Mouse (Mus musculus): ENCODE measurements around the gene Golga1. TPM values are rescaled to one million over a fixed set of nuclear protein-coding genes. Genes with fewer than 3 reads are reported as not detected.

Golga1 gene
- total RNA-seq, 2 experiments from 2014 or later = 33.2 to 39.0 TPM

- DNase-seq = no peak
Measured at GRCm38 (mm10) chr2:38974171-38974570, 91.2 kb downstream of the Golga1 start.

DNA sequence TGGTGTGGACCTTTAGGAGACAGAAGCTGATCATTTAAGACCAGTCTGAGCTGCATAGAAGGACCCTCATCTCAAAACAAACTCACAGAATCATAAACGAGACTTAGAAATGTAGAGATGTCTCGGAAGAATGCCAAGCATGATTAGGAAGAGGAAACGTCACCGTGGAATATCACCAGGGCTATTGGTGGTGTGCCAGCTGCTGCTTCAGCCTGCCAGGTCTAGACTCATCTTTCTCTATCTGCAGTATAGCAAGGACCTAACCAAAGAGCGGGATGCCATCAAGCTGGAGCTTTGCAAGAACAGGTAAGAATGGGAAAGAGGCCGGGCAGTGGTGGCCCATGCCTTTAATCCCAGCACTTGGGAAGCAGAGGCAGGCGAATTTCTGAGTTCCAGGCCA, 91.6 kb downstream of the Golga1 start:
- no peak for DNase-seq

GRCm38 (mm10) chr2:38973223-38973622, 92.1 kb downstream of the Golga1 start:
- no peak for DNase-seq

DNA sequence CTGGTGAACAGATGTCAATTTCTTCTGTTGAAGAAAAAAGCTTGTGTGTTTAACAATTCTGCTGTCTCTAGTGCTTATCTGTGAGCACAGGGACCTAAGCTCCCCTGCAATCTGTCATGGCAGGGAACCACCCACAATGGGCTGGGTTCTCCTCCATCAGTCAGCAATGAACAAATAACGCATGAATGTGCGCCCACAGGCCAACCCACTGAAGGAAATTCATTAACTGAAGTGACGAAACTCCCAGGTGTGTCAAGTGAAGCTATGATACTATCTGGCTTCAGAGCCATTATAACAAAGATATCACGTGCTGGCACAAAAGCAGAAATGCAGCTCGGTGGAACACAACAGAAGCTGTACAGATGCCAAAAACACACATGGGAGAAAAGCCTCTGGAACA, 95.3 kb downstream of the Golga1 start:
- DNase-seq = no peak

GRCm38 (mm10) chr2:38969650-38970049, 95.7 kb downstream of the Golga1 start:
- no peak for DNase-seq

Other genes with a start within 250 kb of the Golga1 start
- 1 to 10 TPM; 5.3 to 8.0 TPM for gene Nr6a1, start 137.9 kb downstream of the Golga1 start, total RNA-seq (2021)
- gene Olfml2a, start 133.6 kb downstream of the Golga1 start, total RNA-seq (2021) = 1 to 10 TPM in 1 of 2 experiments, under 1 TPM in 1; 0.92 to 1.8 TPM
- gene Wdr38, start 68.1 kb downstream of the Golga1 start, total RNA-seq (2021) = under 1 TPM; 0.51 to 0.65 TPM
- 100 to 1,000 TPM in 1 of 2 experiments, 10 to 100 TPM in 1; 92.9 to 106 TPM for gene Arpc5l, start 60.2 kb downstream of the Golga1 start, total RNA-seq (2021)
- gene Rpl35, start 59.9 kb downstream of the Golga1 start, total RNA-seq (2021) = 100 to 1,000 TPM; 261 to 262 TPM
- gene Scai, start 125.2 kb upstream of the Golga1 start, total RNA-seq (2021) = 10 to 100 TPM; 59.2 to 64.4 TPM
- gene Ppp6c, start 160.9 kb upstream of the Golga1 start, total RNA-seq (2021) = 10 to 100 TPM; 65.9 to 66.6 TPM